Mouse (Mus musculus) limb, embryonic 14.5 days (tissue): ENCODE measurements around the gene Slc39a1. TPM values are rescaled to one million over a fixed set of nuclear protein-coding genes. Genes with fewer than 3 reads are reported as not detected.

Experiments used
- ATAC-seq: fragments of 200-750 bp; cut with Nextera tagmentation; 2 replicates; pipeline ENCODE4 v1.8.0; 2017; ENCODE audit warnings: low read depth, moderate number of reproducible peaks, moderate TSS enrichment; ENCODE audit not compliant: low FRiP score
- DNase-seq: peaks from one replicate; pipeline ENCODE4 v3.0.0-alpha.2; 2015; ENCODE audit warnings: low spot score
- H3K27ac ChIP-seq: fragments of 300-500 bp; sonication (generic); replicated peaks from 2 replicates; pipeline ENCODE4 v1.5.1; 2014; ENCODE audit warnings: low read depth, mild to moderate bottlenecking, low read length, moderate library complexity, mixed read lengths
- H3K27me3 ChIP-seq: fragments of 300-500 bp; sonication (generic); 2 replicates; pipeline ENCODE4 v1.6.1; 2014; ENCODE audit warnings: low read length, mixed read lengths; ENCODE audit not compliant: control insufficient read depth, insufficient read depth
- H3K36me3 ChIP-seq: fragments of 300-500 bp; sonication (generic); 2 replicates; pipeline ENCODE4 v1.6.1; 2014; ENCODE audit warnings: mild to moderate bottlenecking, low read length, moderate library complexity, mixed read lengths; ENCODE audit not compliant: control insufficient read depth, insufficient read depth
- H3K4me1 ChIP-seq: fragments of 300-500 bp; sonication (generic); 2 replicates; pipeline ENCODE4 v1.6.1; 2014; ENCODE audit warnings: antibody characterized with exemption, low read length, mixed read lengths; ENCODE audit not compliant: control insufficient read depth, insufficient read depth
- H3K4me2 ChIP-seq: fragments of 300-500 bp; sonication (generic); replicated peaks from 2 replicates; pipeline ENCODE4 v1.6.1; 2014; ENCODE audit warnings: low read depth, mild to moderate bottlenecking, low read length, moderate library complexity; ENCODE audit not compliant: severe bottlenecking
- H3K4me3 ChIP-seq: fragments of 300-500 bp; sonication (generic); replicated peaks from 2 replicates; pipeline ENCODE4 v1.5.1; 2014; ENCODE audit warnings: low read length
- H3K9ac ChIP-seq: fragments of 300-500 bp; sonication (generic); 2 replicates; pipeline ENCODE4 v1.6.1; 2014; ENCODE audit warnings: mild to moderate bottlenecking, low read depth, low read length, moderate library complexity; ENCODE audit not compliant: severe bottlenecking
- H3K9me3 ChIP-seq: fragments of 300-500 bp; sonication (generic); 2 replicates; pipeline ENCODE4 v1.6.1; 2016; ENCODE audit warnings: low read length; ENCODE audit not compliant: control insufficient read depth
- POLR2A ChIP-seq: fragments of 200-500 bp; IDR thresholded peaks from 2 replicates; pipeline ENCODE4 v1.8.0; 2012; ENCODE audit warnings: inconsistent platforms, mild to moderate bottlenecking, moderate library complexity, borderline replicate concordance; ENCODE audit not compliant: insufficient read depth, insufficient read length; ENCODE audit errors: extremely low read depth
- WGBS: fragments of 180-500 bp; shearing (Covaris S2); extraction: QIAGEN DNeasy Blood & Tissue Kit; methylation state at CpG from one replicate; pipeline ENCODE4 v1.1.7; 2014; 5-methylcytosine and 5-hydroxymethylcytosine counted together
- polyA plus RNA-seq, 2 experiments: library from polyadenylated mRNA; depleted of rRNA in 1 of 2; stranded (reverse) in 1 of 2; unstranded in 1 of 2; fragments of >200 nt; fragmentation: Nextera tagmentation in 1 of 2; extraction: Ambion mirVana in 1 of 2; gene quantifications; 2 replicates each; pipeline versions ENCODE4 v1.2.1 to v1.2.3; 2012 to 2014

Gene Slc39a1
- polyA plus RNA-seq, 2 experiments = 56.8 to 104 TPM

DNA sequence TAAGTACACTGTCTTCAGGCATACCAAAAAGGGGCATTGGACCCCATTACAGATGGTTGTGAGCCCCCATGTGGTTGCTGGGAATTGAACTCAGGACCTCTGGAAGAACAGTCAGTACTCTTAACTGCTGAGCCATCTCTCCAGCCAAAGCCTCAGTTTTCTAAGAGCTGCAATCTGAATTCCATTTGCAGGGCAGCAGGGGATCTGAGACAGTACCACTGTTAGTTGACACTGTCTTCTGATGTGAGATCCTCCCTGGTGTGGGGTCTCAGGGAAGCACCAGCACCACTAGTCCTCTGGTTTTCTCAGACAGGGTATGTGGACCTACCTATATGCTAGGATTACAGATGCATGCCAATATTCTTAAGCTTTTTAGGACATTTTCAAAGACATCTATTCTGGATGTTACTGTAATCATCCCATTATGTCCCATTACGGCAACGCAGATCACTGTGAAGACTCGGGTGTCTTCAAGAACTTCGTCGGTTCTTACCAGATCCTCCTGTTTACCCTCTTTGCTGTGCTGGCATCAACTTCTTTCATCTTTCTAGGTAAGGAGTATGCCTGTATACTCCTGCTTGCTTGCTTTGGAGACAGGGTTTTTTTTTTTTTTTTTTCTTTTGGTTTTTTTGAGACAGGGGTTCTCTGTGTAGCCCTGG is 37.9 kb upstream of the Slc39a1 start:
- ATAC-seq (no peak), DNase-seq (no peak)
- Histone ChIP-seq H3K4me2 (no peak overlapping the region), H3K9ac (no peak overlapping the region), H3K27ac (no peak overlapping the region), H3K36me3 (peaks cover 55% of the 10 kb centered on the region), H3K4me3 (no peak overlapping the region), H3K4me1 (peaks cover 19% of the 10 kb centered on the region), H3K9me3 (no peaks in the 10 kb centered on the region), H3K27me3 (no peaks in the 10 kb centered on the region)
- TF ChIP-seq POLR2A = no peak
- WGBS = 94% methylated on average over 5 of the region's 5 CpGs

DNA sequence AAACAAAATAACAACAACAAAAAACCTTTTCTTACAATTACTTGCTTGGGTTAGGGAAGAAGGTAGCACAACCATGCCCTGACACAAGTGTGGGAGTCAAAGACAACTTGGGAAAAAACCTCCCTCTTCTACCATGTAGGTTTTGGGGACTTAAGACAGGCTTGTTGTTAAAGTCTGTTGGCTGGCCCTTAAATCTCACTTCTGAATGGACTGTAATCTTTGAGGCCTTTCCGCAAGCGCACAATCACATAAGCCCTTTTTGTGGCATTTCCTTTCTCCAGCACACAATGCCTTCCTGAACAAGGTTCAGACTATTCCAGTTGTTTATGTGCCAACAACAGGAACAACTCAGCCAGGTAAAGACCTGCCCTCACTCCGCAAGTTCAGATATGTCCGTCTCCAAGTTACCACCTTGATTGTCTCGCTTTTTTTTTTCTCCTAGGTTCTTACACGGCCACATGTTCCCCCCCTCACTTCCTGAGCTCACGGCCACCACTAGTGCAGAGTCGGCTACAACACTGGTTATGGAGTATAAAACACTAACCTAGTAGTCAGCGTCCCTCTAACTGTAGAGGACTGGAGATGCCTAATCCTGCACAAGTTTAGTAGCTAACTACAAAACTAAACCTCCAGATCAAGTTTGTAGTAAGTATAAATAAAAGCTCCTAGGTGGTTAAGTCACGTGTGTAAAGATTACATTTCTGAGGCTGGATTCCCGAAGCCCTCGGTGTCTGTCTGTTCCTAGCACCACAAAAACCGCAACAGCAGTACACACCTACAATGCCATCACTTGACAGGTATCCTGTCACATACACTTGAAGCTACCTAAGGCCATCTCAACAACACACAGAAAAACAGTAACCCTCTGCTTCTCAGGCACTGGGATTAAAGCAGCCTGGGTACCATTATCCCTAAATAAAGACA is 36.2 kb upstream of the Slc39a1 start:
- Histone ChIP-seq H3K9me3 (no peaks in the 10 kb centered on the region), H3K4me2 (peak overlapping the region; percentile 86), H3K36me3 (peaks cover 53% of the 10 kb centered on the region), H3K27me3 (no peaks in the 10 kb centered on the region), H3K9ac (peak overlapping the region; percentile 92; the same call in 1 of the 2 replicates), H3K4me1 (peaks cover 19% of the 10 kb centered on the region), H3K27ac (no peak overlapping the region), H3K4me3 (peak overlapping the region; percentile 88)
- DNase-seq (no peak), ATAC-seq (no peak)
- WGBS = 74% methylated on average over 13 of the region's 13 CpGs
- no peak for TF ChIP-seq POLR2A

DNA sequence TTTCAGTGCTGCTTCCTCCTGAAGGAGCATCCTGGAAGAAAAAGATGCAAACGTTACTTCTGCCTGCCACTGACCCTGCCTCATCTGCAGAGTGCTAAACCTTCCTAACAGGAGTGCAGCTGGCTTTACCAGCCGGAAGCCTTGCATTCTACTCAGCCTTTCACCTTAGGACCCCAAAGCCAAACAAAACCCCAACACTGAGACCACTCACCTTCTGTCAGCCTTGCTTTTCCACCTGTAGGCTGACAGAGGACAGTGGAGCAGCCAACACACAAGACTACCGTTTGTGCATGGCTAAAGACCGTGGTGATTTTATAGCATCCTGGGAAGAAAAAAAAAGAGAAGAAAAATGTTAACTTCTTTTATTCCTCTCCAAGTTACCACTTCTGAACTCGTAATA is 35.2 kb upstream of the Slc39a1 start:
- peaks cover 49% of the 10 kb centered on the region for H3K36me3 ChIP-seq
- ATAC-seq = no peak
- H3K4me3 ChIP-seq = peak overlapping the region; percentile 88
- 13% methylated on average over 5 of the region's 5 CpGs for WGBS
- H3K27me3 ChIP-seq = no peaks in the 10 kb centered on the region
- no peak overlapping the region; the same call in 1 of the 2 replicates for H3K27ac ChIP-seq
- TF ChIP-seq POLR2A = no peak
- H3K9ac ChIP-seq = peak overlapping the region; percentile 92
- DNase-seq = no peak
- peak overlapping the region; percentile 86 for H3K4me2 ChIP-seq
- no peaks in the 10 kb centered on the region for H3K9me3 ChIP-seq
- peaks cover 19% of the 10 kb centered on the region for H3K4me1 ChIP-seq

DNA sequence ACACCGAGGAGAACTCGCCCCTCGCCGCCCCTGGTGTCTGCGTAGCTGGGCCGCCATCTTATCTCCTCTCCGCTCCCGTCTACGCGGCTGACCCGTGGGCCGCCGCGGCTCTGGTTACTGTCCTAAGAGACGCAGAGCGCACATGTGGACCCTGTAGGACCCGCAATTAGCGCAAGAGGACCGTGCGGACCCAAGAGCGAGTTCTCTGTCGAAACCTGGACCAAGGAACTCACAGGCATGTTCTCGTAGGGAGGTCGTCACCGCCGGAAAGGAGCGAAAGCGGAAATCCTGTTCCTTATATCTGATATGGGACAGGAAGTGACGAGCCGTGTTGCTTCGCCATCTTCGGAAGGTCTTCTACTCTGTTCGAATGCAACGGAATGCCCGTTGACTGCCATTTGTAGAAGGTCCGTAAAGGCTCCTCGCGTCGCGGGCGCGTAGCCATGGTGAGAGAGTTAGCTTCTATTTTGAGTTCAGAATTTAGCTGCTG is 34.5 kb upstream of the Slc39a1 start, which contains the start of the genes Rps27 and Rab13:
Gene Rps27 (minus strand): TSS at position 275 of the 490 bp plus-strand sequence.
Gene Rab13 (plus strand): TSS at position 319 of the 490 bp plus-strand sequence.
- Histone ChIP-seq H3K4me2 (peak within 1 kb of the TSS; percentile 86), H3K27me3 (no peaks in the 10 kb centered on the region), H3K4me1 (peaks cover 19% of the 10 kb centered on the region), H3K9me3 (no peaks in the 10 kb centered on the region), H3K27ac (peak within 1 kb of the TSS; percentile 88), H3K4me3 (peak within 1 kb of the TSS; percentile 88), H3K36me3 (peaks cover 42% of the 10 kb centered on the region), H3K9ac (peak within 1 kb of the TSS; percentile 92)
- ATAC-seq (peak; percentile 95), DNase-seq (peak; percentile 97)
- WGBS = 2% methylated on average over 42 of the region's 42 CpGs
- TF ChIP-seq POLR2A = peak; percentile 100; the same call in 1 of the 2 replicates

DNA sequence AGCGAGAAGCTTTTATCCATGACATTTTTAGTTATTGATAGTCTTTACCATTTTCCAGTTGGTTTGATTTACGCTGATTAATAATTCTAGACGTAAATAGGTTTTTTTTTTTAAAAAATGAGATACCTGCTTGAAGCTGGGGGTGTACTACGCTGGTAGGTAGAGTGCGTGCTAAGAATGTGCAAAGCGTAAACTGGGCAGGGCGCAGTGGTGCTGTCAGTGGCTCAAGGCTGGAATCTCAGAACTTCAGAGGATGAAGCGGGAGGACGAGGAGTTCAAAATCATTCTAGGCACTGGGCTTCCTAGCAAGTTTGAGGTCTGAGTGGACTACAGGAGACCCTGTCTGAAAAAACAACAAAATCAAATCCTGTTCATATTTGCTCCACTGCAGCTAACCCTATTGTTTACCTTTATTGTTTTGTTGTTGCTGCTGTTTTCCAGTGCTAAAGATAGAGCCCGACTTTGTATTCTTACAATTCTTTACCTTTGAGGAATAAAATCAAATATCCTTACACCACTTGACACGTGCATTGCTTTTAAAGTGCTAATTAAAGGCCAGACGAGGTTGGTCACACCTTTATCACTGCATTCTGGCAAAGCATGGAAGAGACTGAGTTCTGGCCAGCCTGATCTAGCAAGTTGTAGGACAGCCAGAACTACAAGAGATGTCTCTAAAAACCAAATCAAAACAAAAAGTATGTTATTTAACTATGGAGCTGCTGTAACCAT is 33.9 kb upstream of the Slc39a1 start:
- Histone ChIP-seq H3K27me3 (no peaks in the 10 kb centered on the region), H3K4me1 (peaks cover 19% of the 10 kb centered on the region), H3K9me3 (no peaks in the 10 kb centered on the region), H3K27ac (peak overlapping the region; percentile 88), H3K36me3 (peaks cover 35% of the 10 kb centered on the region), H3K4me3 (peak overlapping the region; percentile 88), H3K4me2 (peak overlapping the region; percentile 72), H3K9ac (peak overlapping the region; percentile 92)
- 15% methylated on average over 12 of the region's 12 CpGs for WGBS
- TF ChIP-seq POLR2A = no peak
- ATAC-seq (peak; percentile 24; the same call in 1 of the 2 replicates), DNase-seq (no peak)
